Mouse (Mus musculus) ovary, adult 10 weeks (tissue): ENCODE results near the gene Serpinb12. TPM values are rescaled to one million over a fixed set of nuclear protein-coding genes. Genes with fewer than 3 reads are reported as not detected.

Experiments
- polyA plus RNA-seq: library from polyadenylated mRNA; stranded (reverse); fragments of 350-450 nt; fragmentation: Illumina TruSeq; extraction: RNeasy Lipid Tissue Mini Kit (QIAGEN cat#74804); gene quantifications from one replicate; pipeline ENCODE4 v1.2.3, GENCODE M21; 2014

Gene Serpinb12
- polyA plus RNA-seq: 2.4 TPM

DNA sequence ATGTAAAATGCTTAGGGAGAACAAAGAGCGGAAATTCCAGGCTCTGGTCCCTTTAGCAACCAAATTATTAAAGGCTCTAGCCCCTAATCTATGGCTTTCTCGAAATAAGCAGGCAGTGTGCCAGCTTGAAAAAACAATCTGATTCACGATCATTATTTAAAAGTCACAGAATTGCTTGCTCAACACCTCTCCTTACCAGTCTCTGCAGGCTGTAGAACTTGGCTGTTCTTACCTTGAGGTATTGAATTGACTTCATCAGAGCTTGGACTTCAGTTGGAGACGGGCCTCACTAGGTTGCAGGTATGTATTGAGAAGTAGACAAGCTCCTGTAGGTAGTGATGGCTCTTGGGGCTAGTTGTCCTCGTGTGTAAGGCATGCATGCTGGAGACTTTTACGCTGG, at the start of gene Serpinb12:
Gene Serpinb12, plus strand, starts transcription at position 185 of the 400 bp plus-strand sequence.

DNA sequence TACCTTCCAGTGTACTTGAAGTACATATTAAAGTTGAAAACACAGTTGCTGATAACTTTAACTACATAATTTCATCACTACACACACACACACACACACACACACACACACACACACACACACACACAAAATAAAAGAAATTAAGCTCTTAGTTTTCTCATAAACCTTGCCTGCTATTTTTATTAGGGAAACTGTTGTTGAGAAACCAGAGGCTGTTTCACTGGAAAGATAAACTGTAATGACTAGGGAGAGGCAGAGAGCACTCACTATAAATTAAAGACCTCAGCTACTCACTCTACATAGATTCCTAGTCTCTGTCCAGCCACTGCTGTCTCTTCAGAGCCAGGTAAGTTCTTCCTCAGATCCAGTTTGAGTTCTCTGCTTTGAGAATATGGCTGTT, 46.4 kb downstream of the Serpinb12 start, which contains the start of gene Serpinb13:
Gene Serpinb13, plus strand, starts transcription at position 301 of the 400 bp plus-strand sequence.

Other genes with a start within 250 kb of the Serpinb12 start
- 23.1 TPM for gene Bcl2, start 220.2 kb upstream of the Serpinb12 start, polyA plus RNA-seq
- 19.8 TPM for gene Kdsr, start 174.7 kb upstream of the Serpinb12 start, polyA plus RNA-seq
- gene Vps4b, start 137.7 kb upstream of the Serpinb12 start, polyA plus RNA-seq: 185 TPM
- gene Serpinb5, start 73.3 kb upstream of the Serpinb12 start, polyA plus RNA-seq: 0.88 TPM
- not detected for gene Serpinb13, start 46.5 kb downstream of the Serpinb12 start, polyA plus RNA-seq
- gene Serpinb3a, start 117.9 kb downstream of the Serpinb12 start, polyA plus RNA-seq: not detected
- not detected for gene Serpinb3d, start 149.1 kb downstream of the Serpinb12 start, polyA plus RNA-seq